Mouse (Mus musculus): ENCODE measurements at regions not wholly inside any gene's neighbourhood (a gene's known extent, or its start where the extent isn't known, plus 50 kb on each side); places are given as distances from the start of the nearest gene placed in this dataset.

DNA sequence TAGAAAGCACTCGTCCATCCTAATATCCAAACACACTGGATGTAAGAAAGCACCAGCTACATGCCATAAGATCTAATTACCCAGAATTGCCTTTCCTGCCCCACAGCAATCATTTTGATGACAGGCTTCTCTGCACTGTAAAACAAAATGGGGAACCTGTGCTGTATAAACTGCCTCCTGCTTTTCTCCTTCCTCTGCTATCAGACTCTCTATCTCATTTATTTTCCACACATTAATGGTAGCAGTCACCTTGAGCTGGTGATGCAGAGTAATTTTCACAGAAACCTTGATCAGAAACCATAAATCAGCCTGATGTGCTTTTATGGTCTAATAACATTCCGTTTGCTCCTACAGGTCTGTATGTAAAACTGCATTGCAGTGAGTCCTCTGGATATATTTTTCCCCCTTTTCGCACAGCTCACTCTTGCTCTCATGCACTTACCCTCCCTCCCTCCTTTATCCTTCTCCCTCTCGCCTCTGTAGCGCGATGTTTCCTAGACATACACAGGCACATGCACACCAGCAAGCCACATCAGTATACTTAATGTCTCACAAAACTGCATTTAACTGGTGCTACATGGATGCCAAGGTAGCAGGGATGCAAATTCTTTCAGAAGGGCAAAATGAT is 595.9 kb upstream of the Stxbp6 start:
- no peak for TF ChIP-seq CTCF (IDR thresholded peaks at IDR 0.05; ENCODE audit: low read depth)
- TF ChIP-seq EP300 (IDR thresholded peaks at IDR 0.05; ENCODE audit: low read depth): no peak
